Mouse (Mus musculus): ENCODE measurements around the gene Slc35b1. TPM values are rescaled to one million over a fixed set of nuclear protein-coding genes. Genes with fewer than 3 reads are reported as not detected.

Gene Slc35b1
- polyA plus RNA-seq, 1 experiment: 35.9 TPM

DNA sequence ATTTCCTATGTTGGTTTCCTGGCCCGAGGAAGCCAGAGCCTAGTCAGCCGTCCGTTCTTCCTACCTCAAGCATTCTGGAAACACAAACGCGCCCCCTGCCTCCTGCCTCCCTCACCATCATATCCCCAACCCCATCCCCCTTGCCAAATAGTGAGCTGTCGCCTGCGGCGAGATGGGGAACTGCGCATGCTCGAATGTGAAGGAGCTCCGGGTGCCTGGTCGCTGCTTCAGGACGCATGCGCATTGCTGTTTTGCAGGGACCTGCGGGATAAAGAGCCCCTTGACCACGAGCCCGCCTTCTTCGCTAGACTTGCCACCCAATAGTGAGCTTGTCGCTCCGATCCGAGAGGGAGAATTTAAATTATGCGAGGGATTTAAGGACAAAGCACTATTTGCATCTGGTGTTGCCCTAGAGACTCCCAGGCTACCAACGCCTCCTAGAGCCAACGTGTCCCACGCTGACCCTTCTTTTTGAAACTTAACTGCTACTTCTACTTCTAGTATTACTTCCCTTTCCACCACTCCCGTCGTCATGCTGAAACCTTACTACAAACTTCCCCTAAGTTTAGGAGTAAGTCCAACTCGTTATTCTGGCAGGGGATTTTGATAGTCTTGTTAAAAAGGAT, 30.2 kb downstream of the Slc35b1 start:
- 0 out of 2 replicates have a peak, but pooled peaks have one; percentile 15 for TF ChIP-seq CTCF (IDR thresholded peaks at IDR 0.05; ENCODE audit: low read depth, low read length)
- TF ChIP-seq POLR2A (IDR thresholded peaks at IDR 0.05; ENCODE audit: borderline replicate concordance, low read depth, low read length): no peak
- Histone ChIP-seq H3K27ac (ENCODE audit: insufficient read depth, low read depth, low read length) (peak overlapping the region; percentile 97), H3K4me1 (ENCODE audit: control insufficient read depth, insufficient read depth, low read length) (peaks cover 32% of the 10 kb centered on the region), H3K4me3 (ENCODE audit: insufficient read depth, low read length) (peak overlapping the region; percentile 79)

GRCm38 (mm10) chr11:95415931-95416330, 31.4 kb downstream of the Slc35b1 start:
- Histone ChIP-seq H3K4me1 (ENCODE audit: control insufficient read depth, insufficient read depth, low read length) (peaks cover 32% of the 10 kb centered on the region), H3K4me3 (ENCODE audit: insufficient read depth, low read length) (peak overlapping the region; percentile 34), H3K27ac (ENCODE audit: insufficient read depth, low read depth, low read length) (peak overlapping the region; percentile 97)
- no peak for TF ChIP-seq POLR2A (IDR thresholded peaks at IDR 0.05; ENCODE audit: borderline replicate concordance, low read depth, low read length)
- TF ChIP-seq CTCF (IDR thresholded peaks at IDR 0.05; ENCODE audit: low read depth, low read length): no peak

DNA sequence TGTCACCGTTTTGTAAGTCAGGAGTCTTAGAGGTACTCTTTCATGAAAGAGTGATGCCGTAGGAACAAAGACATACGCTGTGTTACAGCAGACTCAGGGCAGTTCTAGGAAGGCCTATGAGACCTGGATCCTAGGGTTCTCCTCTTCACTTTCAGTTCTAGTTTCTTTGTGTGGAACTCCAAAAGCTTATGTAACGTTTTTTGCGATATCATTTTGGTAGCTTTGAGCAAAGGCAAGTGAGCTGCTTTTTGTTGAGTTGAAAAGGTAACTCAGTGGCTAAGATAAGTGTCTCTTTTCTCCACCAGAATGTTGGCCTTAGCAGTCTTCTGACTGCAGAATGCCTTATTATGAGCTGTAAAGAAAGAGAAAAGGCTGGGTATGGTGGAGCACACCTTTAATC, 32.8 kb downstream of the Slc35b1 start:
- Histone ChIP-seq H3K4me1 (ENCODE audit: control insufficient read depth, insufficient read depth, low read length) (peaks cover 28% of the 10 kb centered on the region), H3K27ac (ENCODE audit: insufficient read depth, low read depth, low read length) (no peak overlapping the region), H3K4me3 (ENCODE audit: insufficient read depth, low read length) (no peak overlapping the region)
- no peak for TF ChIP-seq POLR2A (IDR thresholded peaks at IDR 0.05; ENCODE audit: borderline replicate concordance, low read depth, low read length)
- no peak for TF ChIP-seq CTCF (IDR thresholded peaks at IDR 0.05; ENCODE audit: low read depth, low read length)

GRCm38 (mm10) chr11:95420880-95421435, 36.5 kb downstream of the Slc35b1 start:
- H3K4me1 ChIP-seq (ENCODE audit: control insufficient read depth, insufficient read depth, low read length): peaks cover 38% of the 10 kb centered on the region
- H3K27ac ChIP-seq (ENCODE audit: insufficient read depth, low read depth, low read length): no peak overlapping the region
- TF ChIP-seq POLR2A (IDR thresholded peaks at IDR 0.05; ENCODE audit: borderline replicate concordance, low read depth, low read length) (no peak), CTCF (IDR thresholded peaks at IDR 0.05; ENCODE audit: low read depth, low read length) (no peak)
- no peak overlapping the region for H3K4me3 ChIP-seq (ENCODE audit: insufficient read depth, low read length)

DNA sequence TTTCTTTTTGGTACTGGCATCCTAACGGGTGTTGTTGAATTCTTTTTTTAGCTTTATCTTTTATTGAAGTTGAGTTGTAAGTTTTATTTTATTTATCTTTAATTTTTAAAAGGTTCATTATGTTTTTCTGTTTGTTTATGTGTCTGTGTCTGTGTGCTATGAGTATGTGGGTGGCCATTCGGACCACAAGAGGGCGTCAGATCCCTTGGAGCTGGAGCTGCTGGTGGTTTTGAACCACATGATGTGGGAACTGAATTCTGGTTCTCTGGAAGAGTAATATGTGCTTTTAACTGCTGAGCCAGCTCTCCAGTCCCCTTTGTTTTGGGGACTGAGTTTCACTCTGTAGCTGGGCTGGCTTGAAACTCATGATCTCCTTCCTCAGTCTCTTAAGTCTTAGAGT, 39.0 kb downstream of the Slc35b1 start:
- TF ChIP-seq CTCF (IDR thresholded peaks at IDR 0.05; ENCODE audit: low read depth, low read length) (peak; percentile 70), POLR2A (IDR thresholded peaks at IDR 0.05; ENCODE audit: borderline replicate concordance, low read depth, low read length) (no peak)
- peaks cover 30% of the 10 kb centered on the region for H3K4me1 ChIP-seq (ENCODE audit: control insufficient read depth, insufficient read depth, low read length)
- peak overlapping the region; percentile 35 for H3K27ac ChIP-seq (ENCODE audit: insufficient read depth, low read depth, low read length)
- no peak overlapping the region for H3K4me3 ChIP-seq (ENCODE audit: insufficient read depth, low read length)

GRCm38 (mm10) chr11:95431344-95431743, 46.9 kb downstream of the Slc35b1 start:
- H3K4me3 ChIP-seq (ENCODE audit: insufficient read depth, low read length): no peak overlapping the region
- TF ChIP-seq CTCF (IDR thresholded peaks at IDR 0.05; ENCODE audit: low read depth, low read length) (no peak), POLR2A (IDR thresholded peaks at IDR 0.05; ENCODE audit: borderline replicate concordance, low read depth, low read length) (no peak)
- H3K27ac ChIP-seq (ENCODE audit: insufficient read depth, low read depth, low read length): no peak overlapping the region
- H3K4me1 ChIP-seq (ENCODE audit: control insufficient read depth, insufficient read depth, low read length): peaks cover 13% of the 10 kb centered on the region

DNA sequence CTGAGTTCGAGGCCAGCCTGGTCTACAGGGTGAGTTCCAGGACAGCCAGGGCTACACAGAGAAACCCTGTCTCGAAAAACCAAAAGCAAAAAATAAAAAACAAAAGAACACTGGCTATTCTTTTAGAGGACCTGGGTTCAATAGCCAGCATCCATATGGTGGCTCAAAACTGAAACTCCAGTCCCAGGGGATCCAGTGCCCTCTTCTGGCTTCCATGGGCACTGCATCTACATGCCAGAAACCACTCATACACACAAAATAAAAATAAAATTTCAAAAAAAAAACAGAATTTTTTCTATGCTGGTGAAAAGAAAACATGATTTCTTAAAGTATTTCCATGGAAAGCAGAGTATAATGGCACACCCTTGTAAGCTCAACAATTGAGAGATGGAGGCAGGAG, 47.7 kb downstream of the Slc35b1 start:
- no peak for TF ChIP-seq POLR2A (IDR thresholded peaks at IDR 0.05; ENCODE audit: borderline replicate concordance, low read depth, low read length)
- TF ChIP-seq CTCF (IDR thresholded peaks at IDR 0.05; ENCODE audit: low read depth, low read length): peak; percentile 44; the same call in 1 of the 2 replicates

More for the DNA sequence above, 47.7 kb downstream of the Slc35b1 start:
- Histone ChIP-seq H3K4me3 (ENCODE audit: insufficient read depth, low read length) (no peak overlapping the region), H3K4me1 (ENCODE audit: control insufficient read depth, insufficient read depth, low read length) (peaks cover 9% of the 10 kb centered on the region), H3K27ac (ENCODE audit: insufficient read depth, low read depth, low read length) (no peak overlapping the region)

Other genes with a start within 250 kb of the Slc35b1 start
- not detected in 2 replicates for gene Dlx4, start 238.4 kb upstream of the Slc35b1 start, polyA plus RNA-seq (2012; ENCODE audit: insufficient read depth, insufficient read length, missing spikeins)
- not detected in 2 replicates for gene Tac4, start 123.2 kb upstream of the Slc35b1 start, polyA plus RNA-seq (2012; ENCODE audit: insufficient read depth, insufficient read length, missing spikeins)
- 41.2 and 41.7 TPM in 2 replicates for gene Kat7, start 74.4 kb upstream of the Slc35b1 start, polyA plus RNA-seq (2012; ENCODE audit: insufficient read depth, insufficient read length, missing spikeins)
- 3.3 and 3.4 TPM in 2 replicates for gene Fam117a, start 47.7 kb upstream of the Slc35b1 start, polyA plus RNA-seq (2012; ENCODE audit: insufficient read depth, insufficient read length, missing spikeins)
- gene Spop, start 29.4 kb downstream of the Slc35b1 start, polyA plus RNA-seq (2012; ENCODE audit: insufficient read depth, insufficient read length, missing spikeins): 113 and 124 TPM in 2 replicates
- not detected in 2 replicates for gene Nxph3, start 129.9 kb downstream of the Slc35b1 start, polyA plus RNA-seq (2012; ENCODE audit: insufficient read depth, insufficient read length, missing spikeins)
- gene Ngfr, start 203.0 kb downstream of the Slc35b1 start, polyA plus RNA-seq (2012; ENCODE audit: insufficient read depth, insufficient read length, missing spikeins): not detected in 2 replicates